Mouse (Mus musculus) hindbrain, embryonic 10.5 days (tissue): ENCODE measurements around the gene Timm13. TPM values are rescaled to one million over a fixed set of nuclear protein-coding genes. Genes with fewer than 3 reads are reported as not detected.
A peak's percentile ranks its signal among the peaks of the same experiment; 100 is the strongest.

Experiments
- DNase-seq: peaks from one replicate; pipeline ENCODE4 v3.0.0-alpha.2; 2017; ENCODE audit warnings: low spot score
- H3K27ac ChIP-seq: fragments of 300-500 bp; sonication (generic); 2 replicates; pipeline ENCODE4 v1.5.1; 2016; ENCODE audit warnings: mild to moderate bottlenecking, moderate library complexity
- H3K27me3 ChIP-seq: fragments of 300-500 bp; sonication (generic); 2 replicates; pipeline ENCODE4 v1.6.1; 2016; ENCODE audit warnings: mild to moderate bottlenecking; ENCODE audit not compliant: poor library complexity, insufficient read depth, severe bottlenecking
- H3K36me3 ChIP-seq: fragments of 300-500 bp; sonication (generic); 2 replicates; pipeline ENCODE4 v1.6.1; 2016; ENCODE audit warnings: mild to moderate bottlenecking, moderate library complexity
- H3K4me1 ChIP-seq: fragments of 300-500 bp; sonication (generic); replicated peaks from 2 replicates; pipeline ENCODE4 v1.6.1; 2016; ENCODE audit warnings: mild to moderate bottlenecking
- H3K4me3 ChIP-seq: fragments of 300-500 bp; sonication (generic); 2 replicates; pipeline ENCODE4 v1.5.1; 2016; ENCODE audit warnings: mild to moderate bottlenecking, moderate library complexity
- H3K9me3 ChIP-seq: fragments of 300-500 bp; sonication (generic); 2 replicates; pipeline ENCODE4 v1.6.1; 2016; ENCODE audit warnings: mild to moderate bottlenecking, moderate library complexity
- WGBS: fragments of 180-500 bp; shearing (Covaris S2); methylation state at CpG from one replicate; pipeline ENCODE4 v1.1.7; 2016; 5-methylcytosine and 5-hydroxymethylcytosine counted together
- polyA plus RNA-seq: library from polyadenylated mRNA; unstranded; fragments of >200 nt; fragmentation: Nextera tagmentation; extraction: Ambion mirVana; gene quantifications from 2 replicates; pipeline ENCODE4 v1.2.1, GENCODE M21; 2016

Timm13 gene
- polyA plus RNA-seq, 1 experiment from 2014 or later = 391 TPM

DNA sequence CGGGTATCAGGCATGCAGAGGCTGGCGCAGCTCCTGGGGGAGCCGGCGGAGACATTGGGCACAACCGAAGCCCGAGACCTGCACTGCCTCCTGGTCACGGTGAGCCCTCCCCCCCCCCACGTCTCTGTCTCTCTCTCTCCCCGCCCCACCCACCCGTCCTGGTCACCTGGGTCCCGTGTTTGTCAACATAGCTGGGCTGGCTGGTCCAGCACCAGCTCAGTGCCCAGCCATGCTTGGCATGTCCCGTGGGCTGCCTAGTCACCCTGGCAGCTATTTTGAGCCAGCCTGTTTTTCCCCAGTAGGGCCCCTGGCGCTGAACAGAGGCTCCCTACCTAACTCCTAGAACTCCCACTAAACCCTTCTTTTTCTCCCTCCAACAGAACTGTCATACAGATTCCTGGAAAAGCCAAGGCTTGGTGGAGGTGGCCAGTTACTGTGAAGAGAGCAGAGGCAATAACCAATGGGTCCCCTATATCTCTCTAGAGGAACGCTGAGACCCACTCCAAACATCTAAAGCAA is 30.4 kb upstream of the Timm13 start:
- Histone ChIP-seq H3K27ac (no peak overlapping the region), H3K4me1 (peaks cover 84% of the 10 kb centered on the region), H3K9me3 (no peaks in the 10 kb centered on the region), H3K36me3 (no peaks in the 10 kb centered on the region), H3K27me3 (peaks cover 62% of the 10 kb centered on the region), H3K4me3 (peak overlapping the region; percentile 63)
- DNase-seq = peak; percentile 22
- 5% methylated on average over 14 of the region's 14 CpGs for WGBS

DNA sequence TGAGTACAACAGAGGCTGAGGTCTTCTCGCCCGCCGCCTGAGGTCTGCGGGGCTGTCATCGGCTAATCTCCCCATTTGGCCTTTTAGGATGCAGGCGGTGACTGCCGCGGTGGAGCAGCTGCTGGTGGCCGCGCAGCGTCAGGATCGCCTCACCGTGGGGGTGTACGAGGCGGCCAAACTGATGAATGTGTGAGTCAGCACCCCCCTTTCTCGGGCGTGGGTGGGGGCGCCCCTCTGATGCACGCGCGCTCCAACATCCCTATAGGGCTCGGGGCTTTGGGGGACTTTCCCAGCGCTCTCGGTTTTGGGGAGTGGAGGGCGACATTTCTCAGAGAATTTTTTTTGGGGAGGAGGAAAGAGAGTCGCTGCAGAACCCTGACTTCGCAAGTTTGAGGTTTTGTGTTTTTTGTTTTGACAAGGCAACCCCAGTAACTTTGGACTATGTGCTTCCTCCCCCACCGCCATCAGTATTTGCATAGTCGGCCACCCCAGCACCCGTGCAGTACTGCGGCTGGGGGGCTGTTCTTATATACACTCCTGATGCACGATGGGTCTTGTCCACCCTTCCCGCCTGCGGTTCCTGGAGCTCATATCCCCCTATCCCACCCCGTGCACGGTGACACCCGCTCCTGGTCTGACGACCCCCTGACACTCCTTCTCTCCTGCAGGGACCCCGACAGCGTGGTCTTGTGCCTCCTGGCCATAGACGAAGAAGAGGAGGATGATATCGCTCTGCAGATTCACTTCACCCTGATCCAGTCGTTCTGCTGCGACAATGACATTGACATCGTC is 29.8 kb upstream of the Timm13 start:
- peak; percentile 40 for DNase-seq
- peak overlapping the region; percentile 63 for H3K4me3 ChIP-seq
- H3K27ac ChIP-seq = peak overlapping the region; percentile 64
- H3K4me1 ChIP-seq = peaks cover 80% of the 10 kb centered on the region
- WGBS = under 1% methylated on average over 45 of the region's 45 CpGs
- no peaks in the 10 kb centered on the region for H3K9me3 ChIP-seq
- H3K27me3 ChIP-seq = peaks cover 55% of the 10 kb centered on the region
- H3K36me3 ChIP-seq = no peaks in the 10 kb centered on the region

DNA sequence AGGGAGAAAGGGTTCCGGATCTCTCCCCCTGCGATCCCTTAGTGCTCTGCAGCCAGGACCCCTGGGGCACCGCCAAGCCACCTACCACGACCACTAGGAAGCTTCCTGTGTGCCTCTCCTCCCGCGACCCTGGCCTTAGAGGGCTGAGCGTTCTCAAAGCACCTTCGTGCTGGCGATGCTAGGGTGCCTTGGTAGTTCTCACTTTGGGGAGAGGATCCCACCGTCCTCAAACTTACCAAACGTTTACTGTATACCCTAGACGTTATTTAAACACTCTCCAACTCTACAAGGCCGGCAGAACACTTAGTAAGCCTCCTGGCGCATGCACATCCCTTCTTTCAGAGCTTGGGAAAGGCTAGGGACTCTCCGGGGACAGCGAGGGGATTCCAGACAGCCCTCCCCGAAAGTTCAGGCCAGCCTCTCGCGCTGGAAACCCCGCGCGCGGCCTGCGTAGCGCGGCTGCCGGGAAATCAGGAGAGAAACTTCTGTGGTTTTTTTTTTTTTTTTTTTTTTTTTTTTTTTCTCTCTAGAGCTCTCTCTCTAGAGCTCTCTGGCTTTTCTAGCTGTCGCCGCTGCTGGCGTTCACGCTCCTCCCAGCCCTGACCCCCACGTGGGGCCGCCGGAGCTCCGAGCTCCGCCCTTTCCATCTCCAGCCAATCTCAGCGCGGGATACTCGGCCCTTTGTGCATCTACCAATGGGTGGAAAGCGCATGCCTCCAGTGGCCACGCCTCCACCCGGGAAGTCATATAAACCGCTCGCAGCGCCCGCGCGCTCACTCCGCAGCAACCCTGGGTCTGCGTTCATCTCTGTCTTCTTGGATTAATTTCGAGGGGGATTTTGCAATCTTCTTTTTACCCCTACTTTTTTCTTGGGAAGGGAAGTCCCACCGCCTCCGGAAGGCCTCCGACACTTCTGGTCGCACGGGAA is 28.8 kb upstream of the Timm13 start, which contains the start of gene Gadd45b:
Gene Gadd45b (plus strand): TSS at position 775 of the 928 bp plus-strand sequence.
- H3K4me1 ChIP-seq = peaks cover 75% of the 10 kb centered on the region
- peak within 1 kb of the TSS; percentile 63 for H3K4me3 ChIP-seq
- H3K36me3 ChIP-seq = no peaks in the 10 kb centered on the region
- peak within 1 kb of the TSS; percentile 87 for H3K27ac ChIP-seq
- no peaks in the 10 kb centered on the region for H3K9me3 ChIP-seq
- under 1% methylated on average over 56 of the region's 56 CpGs for WGBS
- peak; percentile 99 for DNase-seq
- peaks cover 45% of the 10 kb centered on the region for H3K27me3 ChIP-seq

DNA sequence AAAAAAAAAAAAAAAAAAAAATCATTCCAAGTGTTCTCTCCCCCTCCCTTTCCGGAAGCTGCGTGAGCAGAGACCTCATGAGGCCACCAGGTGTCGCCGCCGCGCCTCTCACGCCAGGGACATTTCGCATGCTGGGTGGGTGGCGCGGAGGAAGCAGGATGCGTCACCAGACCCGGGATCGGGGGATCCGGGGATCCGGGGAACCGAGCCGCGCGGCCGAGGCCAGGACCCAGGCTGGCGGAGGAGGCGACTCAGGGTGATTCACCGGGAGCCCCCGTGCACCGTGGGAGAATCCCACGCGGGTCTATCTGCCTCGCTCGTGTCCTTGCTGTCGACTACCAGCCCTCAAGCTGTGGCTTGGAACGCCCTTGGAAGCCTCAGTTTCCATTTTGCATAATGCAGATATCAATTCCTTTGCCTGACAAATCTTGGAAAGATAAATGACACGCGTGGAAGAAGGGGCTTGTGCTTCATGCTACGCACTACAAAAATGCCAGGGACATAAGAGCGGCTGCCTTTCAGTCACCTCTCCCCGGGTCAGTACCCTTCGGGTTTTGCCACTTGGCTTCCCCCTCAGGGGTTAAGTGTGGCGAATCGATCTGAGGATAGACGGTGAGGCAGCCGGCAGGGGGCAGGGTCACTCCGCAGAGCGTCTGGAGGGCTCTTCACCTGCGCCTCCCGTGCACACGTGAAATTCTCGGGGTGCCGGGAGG is 28.0 kb upstream of the Timm13 start:
- H3K36me3 ChIP-seq = no peaks in the 10 kb centered on the region
- H3K27me3 ChIP-seq = peaks cover 37% of the 10 kb centered on the region
- H3K4me3 ChIP-seq = peak overlapping the region; percentile 63
- under 1% methylated on average over 48 of the region's 48 CpGs for WGBS
- H3K4me1 ChIP-seq = peaks cover 67% of the 10 kb centered on the region
- 0 out of 2 replicates have a peak, but pooled peaks cover under 1% of the 10 kb centered on the region for H3K9me3 ChIP-seq
- peak; percentile 89 for DNase-seq
- H3K27ac ChIP-seq = peak overlapping the region; percentile 87

DNA sequence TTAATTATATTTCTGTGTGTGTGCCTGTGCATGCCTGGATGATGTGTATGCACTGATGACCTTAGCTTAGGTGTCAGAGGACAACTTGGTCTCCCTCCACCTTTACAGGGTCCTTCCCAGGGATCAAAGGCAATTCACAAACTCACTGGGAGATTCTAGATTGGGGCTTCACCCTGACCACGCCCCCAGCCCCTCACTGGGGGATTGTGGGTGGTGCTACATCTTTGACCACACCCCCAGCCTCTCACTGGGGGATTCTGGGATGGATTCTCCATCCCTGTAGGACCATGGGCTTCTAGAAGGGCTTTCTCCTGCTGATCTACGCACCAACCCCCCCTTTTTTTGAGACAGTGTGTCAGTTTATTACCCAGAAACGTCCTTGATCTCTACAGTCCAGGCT is 24.7 kb upstream of the Timm13 start:
- H3K36me3 ChIP-seq = no peaks in the 10 kb centered on the region
- DNase-seq = no peak
- H3K27ac ChIP-seq = no peak overlapping the region
- H3K9me3 ChIP-seq = 0 out of 2 replicates have a peak, but pooled peaks cover 3% of the 10 kb centered on the region
- peaks cover 52% of the 10 kb centered on the region for H3K4me1 ChIP-seq
- no peak overlapping the region for H3K4me3 ChIP-seq
- peaks cover 18% of the 10 kb centered on the region for H3K27me3 ChIP-seq
- WGBS = 49% methylated on average over 3 of the region's 3 CpGs

DNA sequence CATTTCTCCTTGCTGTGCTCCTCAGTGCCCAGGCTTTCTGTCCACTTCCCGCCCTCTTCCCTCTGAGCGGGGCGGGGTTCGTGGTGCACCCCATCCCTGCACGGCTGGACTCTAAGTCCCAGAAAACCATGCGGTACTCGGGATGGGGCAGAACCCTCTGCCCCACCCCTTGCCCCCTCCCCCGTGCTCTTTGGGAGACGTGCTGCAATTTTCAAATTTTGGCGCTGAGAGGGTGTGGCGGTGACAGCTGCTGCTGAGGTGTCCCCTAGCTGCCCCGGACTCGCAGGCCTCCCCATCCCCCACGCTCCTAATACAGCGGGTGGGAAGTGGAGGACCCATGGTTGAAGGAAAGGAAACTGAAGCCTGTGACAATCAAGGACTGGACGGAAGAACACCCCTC is 21.2 kb upstream of the Timm13 start:
- H3K36me3 ChIP-seq = no peaks in the 10 kb centered on the region
- H3K27ac ChIP-seq = peak overlapping the region; percentile 78
- 0 out of 2 replicates have a peak, but pooled peaks cover 3% of the 10 kb centered on the region for H3K9me3 ChIP-seq
- peaks cover 47% of the 10 kb centered on the region for H3K4me1 ChIP-seq
- WGBS = 6% methylated on average over 16 of the region's 16 CpGs
- H3K27me3 ChIP-seq = peaks cover 14% of the 10 kb centered on the region
- DNase-seq = peak; percentile 51
- peak overlapping the region; percentile 46 for H3K4me3 ChIP-seq

DNA sequence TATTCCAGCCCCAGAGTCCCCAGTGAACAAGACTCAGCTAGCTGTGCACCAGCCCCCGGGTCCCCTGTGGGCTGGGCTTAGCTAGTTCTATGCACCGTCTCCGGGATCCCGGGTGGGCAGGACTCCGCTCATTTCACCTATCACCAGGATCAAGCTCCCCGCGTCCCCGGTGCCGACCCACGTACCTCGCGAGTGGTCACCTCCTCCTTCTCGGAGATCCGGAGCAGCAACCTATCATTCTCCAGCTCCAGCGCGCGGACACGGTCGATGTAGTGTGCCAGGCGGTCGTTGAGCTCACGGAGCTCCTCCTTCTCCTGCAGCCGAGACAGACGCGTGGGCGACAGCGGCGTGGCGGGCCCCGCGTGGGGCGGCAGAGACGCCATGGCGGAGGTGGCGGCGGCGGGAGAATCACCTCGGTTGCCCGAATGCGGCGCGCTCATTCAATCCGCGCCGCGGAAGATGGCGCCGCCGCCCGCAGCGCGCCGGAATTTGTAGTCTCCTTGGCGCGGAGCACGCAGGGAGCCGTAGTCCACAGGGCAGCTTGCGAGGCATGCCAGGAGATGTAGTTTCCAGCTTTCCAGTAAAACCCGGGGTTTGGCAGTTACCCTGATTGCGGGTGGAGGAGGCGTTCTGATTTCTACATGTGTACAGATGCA is 17.1 kb upstream of the Timm13 start, which contains the start of gene Lmnb2:
Gene Lmnb2 (minus strand): TSS at position 467 of the 656 bp plus-strand sequence.
- H3K9me3 ChIP-seq = no peaks in the 10 kb centered on the region
- under 1% methylated on average over 61 of the region's 61 CpGs for WGBS

DNA sequence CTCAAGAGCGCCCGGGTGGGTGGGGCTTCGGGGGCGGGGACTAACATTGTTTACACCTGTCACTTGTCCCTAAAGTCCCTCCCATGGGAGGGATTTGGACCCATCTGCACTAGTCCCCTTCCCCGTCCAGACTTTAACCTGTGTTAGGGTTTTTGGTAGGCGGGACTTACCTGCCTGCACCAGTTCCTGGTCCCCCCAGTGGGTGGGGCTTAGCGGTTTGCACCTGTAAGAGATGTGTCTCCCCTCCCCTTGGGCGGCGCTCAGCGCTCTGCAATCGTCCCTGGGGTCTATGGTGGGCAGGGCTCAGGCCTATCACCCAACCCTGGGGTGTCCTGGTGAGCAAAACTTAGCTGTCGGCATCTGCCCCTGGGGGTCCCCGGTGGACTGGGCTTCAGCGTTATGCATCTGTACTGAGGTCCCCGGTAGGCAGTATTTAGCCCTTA is 16.6 kb upstream of the Timm13 start:
- no peak for DNase-seq

More for the DNA sequence above, 17.1 kb upstream of the Timm13 start, which contains the start of gene Lmnb2:
- H3K36me3 ChIP-seq = peaks cover 36% of the 10 kb centered on the region
- peak; percentile 77 for DNase-seq
- peaks cover 52% of the 10 kb centered on the region for H3K4me1 ChIP-seq
- peak within 1 kb of the TSS; percentile 91 for H3K27ac ChIP-seq
- peak within 1 kb of the TSS; percentile 80 for H3K4me3 ChIP-seq
- H3K27me3 ChIP-seq = peaks cover 14% of the 10 kb centered on the region

DNA sequence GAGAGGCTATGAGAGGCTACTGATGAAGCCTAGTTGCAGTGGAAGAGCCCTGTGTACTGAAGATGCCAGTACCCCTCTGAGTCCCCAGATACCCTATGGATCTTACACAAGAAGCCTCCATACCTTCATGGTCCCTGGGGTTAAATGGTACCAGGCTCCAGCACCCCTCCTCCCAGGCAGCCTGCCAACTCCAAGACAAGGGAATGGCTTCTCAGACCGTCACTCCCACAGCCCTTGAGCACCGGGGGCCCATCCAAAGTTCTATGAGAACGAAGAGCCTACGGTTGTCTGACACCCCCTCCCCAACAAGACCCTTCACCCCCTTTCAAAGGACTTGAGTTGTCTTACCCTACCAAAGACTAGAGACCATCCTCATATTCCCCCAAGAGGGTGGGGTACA is 15.0 kb upstream of the Timm13 start:
- H3K4me3 ChIP-seq = peak overlapping the region; percentile 80; the same call in 1 of the 2 replicates
- H3K36me3 ChIP-seq = peaks cover 57% of the 10 kb centered on the region
- H3K9me3 ChIP-seq = no peaks in the 10 kb centered on the region
- no peak for DNase-seq
- peaks cover 36% of the 10 kb centered on the region for H3K4me1 ChIP-seq
- no peak overlapping the region for H3K27ac ChIP-seq
- 95% methylated on average over 4 of the region's 4 CpGs for WGBS
- no peaks in the 10 kb centered on the region; the same call in 1 of the 2 replicates for H3K27me3 ChIP-seq

More for the DNA sequence above, 16.6 kb upstream of the Timm13 start:
- peaks cover 41% of the 10 kb centered on the region for H3K36me3 ChIP-seq
- WGBS = 2% methylated on average over 15 of the region's 15 CpGs
- H3K27me3 ChIP-seq = peaks cover 14% of the 10 kb centered on the region
- peak overlapping the region; percentile 80 for H3K4me3 ChIP-seq
- H3K27ac ChIP-seq = peak overlapping the region; percentile 91
- H3K4me1 ChIP-seq = peaks cover 49% of the 10 kb centered on the region
- no peaks in the 10 kb centered on the region for H3K9me3 ChIP-seq

DNA sequence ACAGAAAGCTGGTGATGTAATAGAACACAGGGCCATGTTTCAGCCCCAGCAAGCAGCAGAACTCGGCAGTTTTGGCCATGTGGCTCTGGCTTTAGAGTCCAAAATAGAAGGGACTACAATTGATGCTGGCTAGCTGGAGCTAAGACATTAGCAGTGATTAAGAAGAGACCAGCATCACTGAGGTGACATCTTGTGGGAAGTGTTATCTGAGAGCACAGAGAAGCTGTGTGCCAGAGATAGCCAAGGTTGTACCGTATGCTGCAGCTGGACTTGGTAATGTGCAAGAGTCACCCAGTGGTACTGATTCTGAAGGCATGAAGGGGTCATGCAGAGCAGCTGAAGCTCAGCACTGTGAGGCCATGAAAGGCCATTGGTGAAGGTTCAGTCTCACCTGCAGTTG is 14.5 kb upstream of the Timm13 start:
- no peak overlapping the region for H3K4me3 ChIP-seq
- DNase-seq = no peak
- peaks cover 36% of the 10 kb centered on the region for H3K4me1 ChIP-seq
- H3K27me3 ChIP-seq = no peaks in the 10 kb centered on the region; the same call in 1 of the 2 replicates
- WGBS = 93% methylated on average over 2 of the region's 2 CpGs
- no peak overlapping the region for H3K27ac ChIP-seq
- peaks cover 62% of the 10 kb centered on the region for H3K36me3 ChIP-seq
- H3K9me3 ChIP-seq = no peaks in the 10 kb centered on the region

DNA sequence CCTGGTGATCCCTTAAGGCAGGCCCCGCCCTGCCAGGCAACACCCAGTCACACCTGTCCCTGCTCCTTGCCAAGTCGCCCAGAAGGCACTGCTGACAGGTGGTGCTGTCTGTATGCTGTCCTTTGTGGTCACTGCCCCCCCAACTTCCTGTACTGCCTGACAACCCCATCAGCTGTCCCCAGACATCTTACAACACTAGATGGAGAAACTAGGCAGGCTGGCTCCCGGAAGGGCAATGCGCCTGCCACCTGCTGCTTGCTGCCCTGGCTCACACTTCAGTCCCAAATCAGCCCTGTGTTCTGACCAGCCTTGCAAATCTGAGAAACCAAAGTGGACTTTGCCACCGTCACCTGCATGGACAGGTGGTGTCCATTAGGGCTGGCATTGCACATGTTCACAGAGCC is 13.5 kb upstream of the Timm13 start:
- Histone ChIP-seq H3K4me1 (peaks cover 36% of the 10 kb centered on the region), H3K36me3 (peaks cover 72% of the 10 kb centered on the region), H3K27ac (no peak overlapping the region), H3K9me3 (no peaks in the 10 kb centered on the region), H3K4me3 (no peak overlapping the region), H3K27me3 (no peaks in the 10 kb centered on the region; the same call in 1 of the 2 replicates)
- no peak for DNase-seq
- WGBS = 88% methylated on average over 5 of the region's 5 CpGs
